Mouse (Mus musculus): Measurements from ENCODE around the gene Gcn1l1. TPM values are rescaled to one million over a fixed set of nuclear protein-coding genes. Genes with fewer than 3 reads are reported as not detected.
A peak's percentile ranks its signal among the peaks of the same experiment; 100 is the strongest.

The Gcn1l1 gene
- polyA plus RNA-seq, 2 experiments: 11.4 to 14.8 TPM

GRCm38 (mm10) chr5:115650885-115651284 is 85.8 kb downstream of the Gcn1l1 start:
- Histone ChIP-seq H3K9me3 (ENCODE audit: control insufficient read depth, low read length) (no peaks in the 10 kb centered on the region), H3K4me1 (replicated peaks; ENCODE audit: control insufficient read depth in 2 of 2, insufficient read depth in 2 of 2, low read length in 1 of 2) (peaks cover 6 to 8% of the 10 kb centered on the region in 2 experiments), H3K4me2 (ENCODE audit: low read depth) (no peak overlapping the region), H3K9ac (replicated peaks) (no peak overlapping the region), H3K27ac (no peak overlapping the region), H3K4me3 (ENCODE audit: insufficient read depth in 1 of 2, low read depth in 2 of 2, low read length in 2 of 2) (no peak overlapping the region), H3K36me3 (replicated peaks; ENCODE audit: control insufficient read depth, insufficient read depth, low read depth) (peaks cover 12% of the 10 kb centered on the region), H3K27me3 (ENCODE audit: control insufficient read depth, insufficient read depth, low read length) (no peaks in the 10 kb centered on the region)
- ATAC-seq (ENCODE audit: insufficient read depth) (no peak), DNase-seq (ENCODE audit: low read depth in 3 of 3, low spot score in 3 of 3) (no peak)
- TF ChIP-seq CTCF (IDR thresholded peaks at IDR 0.05; ENCODE audit: low read depth) (no peak), EP300 (IDR thresholded peaks at IDR 0.05; ENCODE audit: low read depth) (no peak)
- 78% methylated on average over 10 of the region's 10 CpGs for WGBS (ENCODE audit: insufficient replicate concordance)

DNA sequence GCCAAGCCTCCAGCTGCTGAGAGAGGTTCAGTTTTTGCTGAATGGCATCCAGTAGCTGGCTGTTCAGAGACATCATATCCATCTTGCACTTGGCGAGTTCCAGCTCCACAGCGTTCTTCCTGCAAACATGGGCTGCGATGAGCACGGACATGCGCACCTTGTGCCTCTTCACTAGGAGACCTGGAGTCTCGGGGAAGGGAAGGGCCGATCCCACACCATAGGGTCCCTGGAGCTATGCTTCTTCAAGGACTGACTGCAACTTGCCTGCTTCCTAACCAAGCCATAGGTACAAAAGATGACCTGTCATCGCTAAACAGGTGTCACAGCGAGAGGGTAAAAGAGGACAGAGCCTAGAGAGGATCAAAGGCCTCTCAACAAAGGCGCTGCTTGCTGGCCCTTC is 86.8 kb downstream of the Gcn1l1 start:
- peaks cover 3% of the 10 kb centered on the region for H3K36me3 ChIP-seq (replicated peaks; ENCODE audit: control insufficient read depth, insufficient read depth, low read depth)
- WGBS (ENCODE audit: insufficient replicate concordance): 87% methylated on average over 10 of the region's 10 CpGs
- peak overlapping the region; percentile 76 for H3K4me2 ChIP-seq (ENCODE audit: low read depth)
- H3K27me3 ChIP-seq (ENCODE audit: control insufficient read depth, insufficient read depth, low read length): no peaks in the 10 kb centered on the region
- ATAC-seq (ENCODE audit: insufficient read depth) (no peak), DNase-seq (ENCODE audit: low read depth in 3 of 3, low spot score in 3 of 3) (no peak)
- H3K4me3 ChIP-seq (ENCODE audit: insufficient read depth in 1 of 2, low read depth in 2 of 2, low read length in 2 of 2): no peak overlapping the region; a peak in 1 of 4 replicates
- peaks cover 6 to 8% of the 10 kb centered on the region in 2 experiments for H3K4me1 ChIP-seq (replicated peaks; ENCODE audit: control insufficient read depth in 2 of 2, insufficient read depth in 2 of 2, low read length in 1 of 2)
- H3K9ac ChIP-seq (replicated peaks): no peak overlapping the region
- TF ChIP-seq EP300 (IDR thresholded peaks at IDR 0.05; ENCODE audit: low read depth) (no peak), CTCF (IDR thresholded peaks at IDR 0.05; ENCODE audit: low read depth) (no peak)
- H3K27ac ChIP-seq: no peak overlapping the region
- no peaks in the 10 kb centered on the region for H3K9me3 ChIP-seq (ENCODE audit: control insufficient read depth, low read length)

DNA sequence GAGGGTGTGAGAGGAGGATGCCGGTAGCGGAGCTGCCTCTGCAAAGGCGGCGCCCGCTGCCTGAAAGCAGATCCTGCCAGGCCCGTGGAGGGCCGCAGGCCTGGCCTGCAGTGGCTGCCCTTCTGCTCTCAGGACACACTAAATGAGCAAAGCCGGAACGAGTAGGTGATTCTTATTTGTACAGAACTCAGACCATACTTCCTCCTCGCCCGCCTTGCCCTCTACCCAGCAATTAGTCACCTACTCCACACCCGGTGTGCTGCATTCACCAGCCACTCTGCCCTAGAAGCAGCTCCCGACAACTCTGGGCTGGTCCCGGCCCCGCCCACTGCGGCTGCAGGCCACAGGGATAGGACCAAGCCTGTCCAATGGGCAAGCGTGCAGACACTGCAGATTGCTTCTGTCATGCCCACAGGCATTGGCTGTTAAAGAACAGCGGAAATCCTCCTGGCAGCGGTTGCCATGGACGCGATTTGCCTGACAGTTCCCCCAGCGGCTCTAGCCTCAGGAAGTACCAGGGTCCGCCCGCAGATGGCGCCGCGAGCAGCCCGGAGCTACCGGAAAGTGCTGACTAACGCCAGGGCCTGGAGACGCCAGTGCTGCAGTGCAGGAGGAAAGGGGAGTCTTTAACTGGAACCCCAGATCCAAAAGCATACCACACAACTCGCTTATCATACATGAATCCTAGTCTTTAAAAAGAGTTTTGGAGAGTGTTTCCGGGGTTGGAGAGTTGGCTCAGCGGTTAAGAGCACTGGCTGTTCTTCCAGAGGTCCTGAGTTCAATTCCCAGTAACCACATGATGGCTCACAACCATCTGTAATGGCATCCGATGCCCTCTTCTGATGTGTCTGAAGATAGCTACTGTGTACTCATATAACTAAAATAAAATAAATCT is 87.9 kb downstream of the Gcn1l1 start:
- peak overlapping the region; percentile 57 for H3K9ac ChIP-seq (replicated peaks)
- peak overlapping the region; percentile 45 to 50 for H3K4me3 ChIP-seq (ENCODE audit: insufficient read depth in 1 of 2, low read depth in 2 of 2, low read length in 2 of 2)
- no peaks in the 10 kb centered on the region for H3K9me3 ChIP-seq (ENCODE audit: control insufficient read depth, low read length)
- ATAC-seq (ENCODE audit: insufficient read depth): peak; percentile 100
- 3% methylated on average over 35 of the region's 35 CpGs for WGBS (ENCODE audit: insufficient replicate concordance)
- TF ChIP-seq EP300 (IDR thresholded peaks at IDR 0.05; ENCODE audit: low read depth) (peak; percentile 23; the same call in 1 of the 2 replicates), CTCF (IDR thresholded peaks at IDR 0.05; ENCODE audit: low read depth) (peak; percentile 99)
- H3K27ac ChIP-seq: peak overlapping the region; percentile 64
- peak; percentile 98 to 99 (median 98) for DNase-seq (ENCODE audit: low read depth in 3 of 3, low spot score in 3 of 3)
- H3K4me1 ChIP-seq (replicated peaks; ENCODE audit: control insufficient read depth in 2 of 2, insufficient read depth in 2 of 2, low read length in 1 of 2): peaks cover 6 to 8% of the 10 kb centered on the region in 2 experiments
- no peaks in the 10 kb centered on the region for H3K36me3 ChIP-seq (replicated peaks; ENCODE audit: control insufficient read depth, insufficient read depth, low read depth)
- peak overlapping the region; percentile 76 for H3K4me2 ChIP-seq (ENCODE audit: low read depth)
- H3K27me3 ChIP-seq (ENCODE audit: control insufficient read depth, insufficient read depth, low read length): no peaks in the 10 kb centered on the region

DNA sequence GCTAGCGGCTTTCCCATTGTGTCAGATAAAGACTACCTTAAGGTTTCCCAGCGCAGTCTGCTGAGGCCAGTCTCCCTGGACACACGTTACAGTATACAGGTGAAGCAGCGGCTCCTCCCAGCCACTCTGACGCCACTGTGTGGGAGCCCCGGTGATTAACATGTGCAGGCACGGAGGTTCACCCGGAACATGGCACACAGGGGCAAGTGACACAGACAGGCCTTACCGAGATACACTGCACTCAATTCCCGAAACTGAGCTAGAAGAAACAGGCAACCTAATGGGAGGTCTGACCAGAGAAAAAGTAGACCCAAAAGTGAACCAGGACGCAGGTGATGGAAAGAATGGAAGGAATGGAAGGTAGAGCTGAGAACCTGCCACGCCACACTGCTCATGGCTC is 88.7 kb downstream of the Gcn1l1 start:
- Histone ChIP-seq H3K4me2 (ENCODE audit: low read depth) (no peak overlapping the region), H3K9ac (replicated peaks) (no peak overlapping the region), H3K36me3 (replicated peaks; ENCODE audit: control insufficient read depth, insufficient read depth, low read depth) (no peaks in the 10 kb centered on the region), H3K9me3 (ENCODE audit: control insufficient read depth, low read length) (no peaks in the 10 kb centered on the region), H3K4me3 (ENCODE audit: insufficient read depth in 1 of 2, low read depth in 2 of 2, low read length in 2 of 2) (no peak overlapping the region), H3K27ac (no peak overlapping the region), H3K4me1 (replicated peaks; ENCODE audit: control insufficient read depth in 2 of 2, insufficient read depth in 2 of 2, low read length in 1 of 2) (peaks cover 6 to 8% of the 10 kb centered on the region in 2 experiments), H3K27me3 (ENCODE audit: control insufficient read depth, insufficient read depth, low read length) (no peaks in the 10 kb centered on the region)
- WGBS (ENCODE audit: insufficient replicate concordance): 80% methylated on average over 12 of the region's 12 CpGs
- ATAC-seq (ENCODE audit: insufficient read depth) (no peak), DNase-seq (ENCODE audit: low read depth in 3 of 3, low spot score in 3 of 3) (no peak)
- TF ChIP-seq EP300 (IDR thresholded peaks at IDR 0.05; ENCODE audit: low read depth): no peak
- no peak for TF ChIP-seq CTCF (IDR thresholded peaks at IDR 0.05; ENCODE audit: low read depth)

GRCm38 (mm10) chr5:115656677-115657076 is 91.6 kb downstream of the Gcn1l1 start:
- H3K9me3 ChIP-seq (ENCODE audit: control insufficient read depth, low read length): no peaks in the 10 kb centered on the region
- H3K9ac ChIP-seq (replicated peaks): no peak overlapping the region
- no peak overlapping the region for H3K4me3 ChIP-seq (ENCODE audit: insufficient read depth in 1 of 2, low read depth in 2 of 2, low read length in 2 of 2)
- H3K36me3 ChIP-seq (replicated peaks; ENCODE audit: control insufficient read depth, insufficient read depth, low read depth): no peaks in the 10 kb centered on the region
- 50% methylated on average over 6 of the region's 6 CpGs for WGBS (ENCODE audit: insufficient replicate concordance)
- DNase-seq (ENCODE audit: low read depth in 3 of 3, low spot score in 3 of 3) (no peak), ATAC-seq (ENCODE audit: insufficient read depth) (no peak)
- TF ChIP-seq CTCF (IDR thresholded peaks at IDR 0.05; ENCODE audit: low read depth): no peak
- no peak for TF ChIP-seq EP300 (IDR thresholded peaks at IDR 0.05; ENCODE audit: low read depth)
- H3K27me3 ChIP-seq (ENCODE audit: control insufficient read depth, insufficient read depth, low read length): no peaks in the 10 kb centered on the region
- peaks cover 6 to 8% of the 10 kb centered on the region in 2 experiments for H3K4me1 ChIP-seq (replicated peaks; ENCODE audit: control insufficient read depth in 2 of 2, insufficient read depth in 2 of 2, low read length in 1 of 2)
- no peak overlapping the region for H3K27ac ChIP-seq
- H3K4me2 ChIP-seq (ENCODE audit: low read depth): no peak overlapping the region
